Mouse (Mus musculus): ENCODE measurements around the gene Dnah12. TPM values are rescaled to one million over a fixed set of nuclear protein-coding genes. Genes with fewer than 3 reads are reported as not detected.

Gene Dnah12
- polyA plus RNA-seq, 1 experiment from 2014 or later = 0.05 TPM

DNA sequence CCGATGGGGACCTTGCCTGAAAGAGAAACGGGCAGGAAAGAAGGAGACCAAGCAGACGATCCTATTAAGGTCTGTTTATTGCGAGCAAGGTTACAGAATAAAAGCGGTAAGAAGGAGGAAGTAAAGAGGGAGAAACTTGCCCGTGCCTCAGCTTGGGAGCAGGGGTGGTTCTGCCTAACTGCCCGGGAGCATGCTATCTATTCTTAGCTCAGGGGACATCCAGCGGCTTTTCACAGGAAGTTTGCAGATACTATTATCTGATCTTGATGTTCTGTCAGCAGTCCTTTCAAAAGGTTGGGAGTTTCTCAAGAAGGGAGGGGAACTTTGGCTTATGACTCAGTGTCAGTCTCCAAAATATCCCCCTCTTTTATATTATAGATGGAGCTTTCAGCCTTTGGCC, 65.5 kb downstream of the Dnah12 start:
- Histone ChIP-seq H3K4me2 (no peak overlapping the region), H3K4me1 (no peaks in the 10 kb centered on the region), H3K9me3 (no peaks in the 10 kb centered on the region), H3K9ac (no peak overlapping the region), H3K4me3 (replicated peaks) (no peak overlapping the region), H3K27ac (no peak overlapping the region), H3K36me3 (no peaks in the 10 kb centered on the region), H3K27me3 (replicated peaks) (no peaks in the 10 kb centered on the region)
- 64% methylated on average over 8 of the region's 8 CpGs for WGBS
- no peak for ATAC-seq (ENCODE audit: insufficient read depth, low FRiP score, low read depth)

DNA sequence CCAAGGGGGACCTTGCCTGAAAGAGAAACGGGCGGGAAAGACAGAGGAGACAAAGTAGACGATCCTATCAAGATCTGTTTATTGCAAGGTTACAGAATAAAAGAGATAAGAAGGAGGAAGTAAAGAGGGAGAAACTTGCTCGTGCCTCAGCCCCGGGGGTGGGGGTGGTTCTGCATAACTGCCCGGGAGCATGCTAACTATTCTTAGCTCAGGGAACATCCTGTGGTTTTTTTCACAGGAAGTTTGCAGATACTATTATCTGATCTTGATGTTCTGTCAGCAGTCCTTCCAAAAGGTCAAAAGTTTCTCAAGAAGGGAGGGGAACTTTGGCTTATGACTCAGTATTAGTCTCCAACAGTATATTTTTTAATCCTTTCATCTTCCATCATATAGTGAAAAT, 71.8 kb downstream of the Dnah12 start:
- Histone ChIP-seq H3K4me1 (no peaks in the 10 kb centered on the region), H3K27ac (no peak overlapping the region), H3K4me3 (replicated peaks) (no peak overlapping the region), H3K27me3 (replicated peaks) (no peaks in the 10 kb centered on the region), H3K9me3 (no peaks in the 10 kb centered on the region), H3K4me2 (no peak overlapping the region), H3K36me3 (no peaks in the 10 kb centered on the region), H3K9ac (no peak overlapping the region)
- no peak for ATAC-seq (ENCODE audit: insufficient read depth, low FRiP score, low read depth)
- 81% methylated on average over 6 of the region's 6 CpGs for WGBS

- Histone ChIP-seq H3K4me2 (no peak overlapping the region), H3K27ac (no peak overlapping the region), H3K4me3 (replicated peaks) (no peak overlapping the region), H3K9ac (no peak overlapping the region), H3K36me3 (no peaks in the 10 kb centered on the region), H3K9me3 (no peaks in the 10 kb centered on the region), H3K4me1 (no peaks in the 10 kb centered on the region), H3K27me3 (replicated peaks) (no peaks in the 10 kb centered on the region)
- WGBS = 72% methylated on average over 4 of the region's 4 CpGs
- ATAC-seq (ENCODE audit: insufficient read depth, low FRiP score, low read depth) = no peak
Observed at GRCm38 (mm10) chr14:26768195-26768594, 75.1 kb downstream of the Dnah12 start.

- Histone ChIP-seq H3K36me3 (no peaks in the 10 kb centered on the region), H3K4me3 (replicated peaks) (no peak overlapping the region), H3K4me1 (no peaks in the 10 kb centered on the region), H3K27me3 (replicated peaks) (no peaks in the 10 kb centered on the region), H3K4me2 (no peak overlapping the region), H3K27ac (no peak overlapping the region), H3K9ac (no peak overlapping the region), H3K9me3 (no peaks in the 10 kb centered on the region)
- no peak for ATAC-seq (ENCODE audit: insufficient read depth, low FRiP score, low read depth)
- 68% methylated on average over 4 of the region's 4 CpGs for WGBS
Observed at GRCm38 (mm10) chr14:26773536-26773935, 80.5 kb downstream of the Dnah12 start.

DNA sequence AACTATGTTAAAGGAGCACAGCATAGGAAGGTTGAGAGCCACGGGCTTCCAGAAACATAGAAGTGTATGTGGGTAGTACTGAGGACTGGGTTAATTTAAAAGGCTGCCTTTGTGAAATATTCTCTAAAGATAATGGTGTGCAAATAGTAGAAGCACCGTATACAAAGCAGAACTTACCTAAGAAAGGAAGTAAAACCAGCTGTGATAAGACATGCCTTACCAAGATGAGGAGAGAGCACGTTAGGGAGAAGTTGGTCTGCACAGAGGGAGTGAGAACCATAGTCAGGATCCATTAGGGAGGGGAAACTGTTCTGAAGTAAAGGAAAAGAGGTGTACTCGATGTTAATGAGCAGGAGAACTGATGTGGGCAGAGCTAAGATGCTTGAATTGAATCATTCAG, 90.7 kb downstream of the Dnah12 start:
- Histone ChIP-seq H3K4me1 (no peaks in the 10 kb centered on the region), H3K27me3 (replicated peaks) (no peaks in the 10 kb centered on the region), H3K4me2 (no peak overlapping the region), H3K27ac (no peak overlapping the region), H3K9ac (no peak overlapping the region), H3K9me3 (no peaks in the 10 kb centered on the region), H3K36me3 (no peaks in the 10 kb centered on the region), H3K4me3 (replicated peaks) (no peak overlapping the region)
- no peak for ATAC-seq (ENCODE audit: insufficient read depth, low FRiP score, low read depth)
- WGBS = 37% methylated on average over 4 of the region's 4 CpGs

GRCm38 (mm10) chr14:26785695-26786094, 92.6 kb downstream of the Dnah12 start:
- ATAC-seq (ENCODE audit: insufficient read depth, low FRiP score, low read depth) = no peak
- no peak overlapping the region for H3K4me3 ChIP-seq (replicated peaks)
- no peaks in the 10 kb centered on the region for H3K36me3 ChIP-seq
- no peak overlapping the region for H3K9ac ChIP-seq
- H3K4me1 ChIP-seq = no peaks in the 10 kb centered on the region
- H3K4me2 ChIP-seq = no peak overlapping the region
- H3K9me3 ChIP-seq = no peaks in the 10 kb centered on the region
- no peak overlapping the region for H3K27ac ChIP-seq
- 53% methylated on average over 4 of the region's 4 CpGs for WGBS
- H3K27me3 ChIP-seq (replicated peaks) = no peaks in the 10 kb centered on the region

- Histone ChIP-seq H3K9ac (no peak overlapping the region), H3K4me1 (no peaks in the 10 kb centered on the region), H3K36me3 (no peaks in the 10 kb centered on the region), H3K4me2 (no peak overlapping the region), H3K9me3 (no peaks in the 10 kb centered on the region), H3K27me3 (replicated peaks) (no peaks in the 10 kb centered on the region), H3K4me3 (replicated peaks) (no peak overlapping the region), H3K27ac (no peak overlapping the region)
- 93% methylated on average over 2 of the region's 2 CpGs for WGBS
- no peak for ATAC-seq (ENCODE audit: insufficient read depth, low FRiP score, low read depth)
Observed at GRCm38 (mm10) chr14:26794431-26794830, 101.4 kb downstream of the Dnah12 start.

DNA sequence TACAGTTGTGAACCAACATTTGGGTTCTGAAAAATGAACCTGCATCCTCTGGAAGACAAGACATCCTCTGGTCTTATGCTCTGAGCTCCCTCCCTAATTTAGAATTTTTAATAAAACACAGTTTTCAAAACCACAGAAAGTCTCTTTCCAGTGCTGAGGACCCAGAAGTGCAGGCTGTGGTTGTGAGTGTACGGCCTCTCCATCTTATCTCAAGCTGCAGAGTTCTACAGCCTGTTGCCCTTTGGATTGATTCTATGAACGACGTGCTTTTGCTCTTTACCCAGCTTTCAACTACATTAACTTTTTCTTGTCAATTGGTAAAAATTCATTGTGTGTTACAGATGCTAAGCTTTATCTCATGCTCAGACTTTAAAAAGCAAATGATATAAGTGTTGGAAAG, 105.3 kb downstream of the Dnah12 start:
- Histone ChIP-seq H3K27ac (no peak overlapping the region), H3K4me3 (replicated peaks) (no peak overlapping the region), H3K9ac (no peak overlapping the region), H3K9me3 (no peaks in the 10 kb centered on the region), H3K27me3 (replicated peaks) (no peaks in the 10 kb centered on the region), H3K4me1 (no peaks in the 10 kb centered on the region), H3K4me2 (no peak overlapping the region), H3K36me3 (no peaks in the 10 kb centered on the region)
- 76% methylated on average over 3 of the region's 3 CpGs for WGBS
- no peak for ATAC-seq (ENCODE audit: insufficient read depth, low FRiP score, low read depth)

GRCm38 (mm10) chr14:26799286-26799685, 106.2 kb downstream of the Dnah12 start:
- Histone ChIP-seq H3K4me2 (no peak overlapping the region), H3K4me1 (no peaks in the 10 kb centered on the region), H3K27ac (no peak overlapping the region), H3K36me3 (no peaks in the 10 kb centered on the region), H3K27me3 (replicated peaks) (no peaks in the 10 kb centered on the region), H3K9me3 (no peaks in the 10 kb centered on the region), H3K9ac (no peak overlapping the region), H3K4me3 (replicated peaks) (no peak overlapping the region)
- no peak for ATAC-seq (ENCODE audit: insufficient read depth, low FRiP score, low read depth)
- WGBS = 78% methylated on average over 3 of the region's 3 CpGs

DNA sequence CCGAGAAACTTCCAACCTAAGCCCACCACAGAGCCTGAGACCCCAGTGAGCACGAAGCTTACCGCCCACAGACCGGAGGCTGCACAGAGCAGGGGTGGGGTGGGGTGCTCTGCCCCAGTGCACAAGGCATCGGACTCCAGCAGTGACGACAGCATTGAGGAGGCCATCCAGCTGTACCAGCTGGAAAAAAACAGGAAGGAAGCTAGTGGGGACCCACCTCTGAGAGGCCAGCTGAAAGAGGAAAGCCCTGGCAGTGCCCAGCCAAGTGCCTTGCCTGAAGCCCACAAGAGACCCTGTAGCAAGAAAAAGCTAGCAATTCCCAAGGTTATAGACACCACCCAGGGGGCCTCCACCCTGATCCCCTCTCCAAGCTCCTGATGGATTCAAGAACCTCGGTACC, 112.4 kb downstream of the Dnah12 start:
- Histone ChIP-seq H3K9me3 (no peaks in the 10 kb centered on the region), H3K36me3 (no peaks in the 10 kb centered on the region), H3K4me2 (no peak overlapping the region), H3K27ac (no peak overlapping the region), H3K4me1 (no peaks in the 10 kb centered on the region), H3K4me3 (replicated peaks) (no peak overlapping the region), H3K27me3 (replicated peaks) (no peaks in the 10 kb centered on the region), H3K9ac (no peak overlapping the region)
- 74% methylated on average over 7 of the region's 7 CpGs for WGBS
- ATAC-seq (ENCODE audit: insufficient read depth, low FRiP score, low read depth) = no peak

DNA sequence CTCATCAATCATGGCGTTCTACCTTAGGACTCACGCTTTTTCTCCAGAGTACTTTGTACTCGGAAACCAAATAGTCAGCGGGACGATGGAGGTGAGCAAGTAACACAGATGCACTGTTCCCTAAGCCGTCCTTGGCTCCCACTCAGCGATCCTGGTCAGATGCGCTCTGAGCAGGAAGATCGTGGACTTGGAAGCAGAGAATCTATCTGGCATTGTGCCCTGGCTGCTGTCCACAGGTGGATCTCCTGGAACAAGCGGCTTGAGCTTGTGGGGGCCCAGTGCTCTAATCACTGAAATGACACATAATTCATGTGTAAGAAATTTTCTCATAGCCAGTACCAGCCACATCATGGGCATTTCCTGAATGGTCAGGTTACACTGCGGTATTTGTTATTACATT, 119.7 kb downstream of the Dnah12 start:
- H3K9ac ChIP-seq = no peak overlapping the region
- H3K4me1 ChIP-seq = no peaks in the 10 kb centered on the region
- no peaks in the 10 kb centered on the region for H3K9me3 ChIP-seq
- no peak overlapping the region for H3K4me2 ChIP-seq
- no peaks in the 10 kb centered on the region for H3K27me3 ChIP-seq (replicated peaks)
- ATAC-seq (ENCODE audit: insufficient read depth, low FRiP score, low read depth) = no peak
- 71% methylated on average over 11 of the region's 11 CpGs for WGBS
- H3K4me3 ChIP-seq (replicated peaks) = no peak overlapping the region
- no peak overlapping the region for H3K27ac ChIP-seq
- no peaks in the 10 kb centered on the region for H3K36me3 ChIP-seq

DNA sequence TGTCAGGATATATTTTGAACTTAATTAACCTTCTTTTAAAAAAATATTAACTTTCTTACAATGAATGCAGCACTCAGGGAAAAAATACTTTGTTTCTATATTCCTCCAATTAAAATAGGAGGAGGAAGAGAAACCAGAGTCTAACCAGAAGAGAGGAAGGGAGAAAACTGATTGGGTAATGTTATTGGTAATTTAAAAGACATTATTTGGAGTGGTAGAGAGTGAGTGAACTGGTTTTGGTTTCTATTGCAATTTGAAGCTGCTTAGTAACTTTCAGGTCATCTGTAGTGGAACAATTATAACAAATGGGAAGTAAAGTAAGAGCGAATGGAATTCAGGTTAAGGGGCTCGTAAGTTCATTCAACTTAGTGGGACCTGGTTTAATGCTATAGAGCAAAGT, 120.8 kb downstream of the Dnah12 start:
- 86% methylated on average over 2 of the region's 2 CpGs for WGBS
- H3K9ac ChIP-seq = no peak overlapping the region
- ATAC-seq (ENCODE audit: insufficient read depth, low FRiP score, low read depth) = no peak
- H3K27ac ChIP-seq = no peak overlapping the region
- no peaks in the 10 kb centered on the region for H3K27me3 ChIP-seq (replicated peaks)
- H3K36me3 ChIP-seq = no peaks in the 10 kb centered on the region
- H3K9me3 ChIP-seq = no peaks in the 10 kb centered on the region
- no peak overlapping the region for H3K4me3 ChIP-seq (replicated peaks)
- no peak overlapping the region for H3K4me2 ChIP-seq
- no peaks in the 10 kb centered on the region for H3K4me1 ChIP-seq

GRCm38 (mm10) chr14:26814908-26815307, 121.8 kb downstream of the Dnah12 start:
- Histone ChIP-seq H3K27ac (no peak overlapping the region), H3K4me1 (no peaks in the 10 kb centered on the region), H3K4me2 (no peak overlapping the region), H3K27me3 (replicated peaks) (no peaks in the 10 kb centered on the region), H3K9ac (no peak overlapping the region), H3K9me3 (no peaks in the 10 kb centered on the region), H3K36me3 (no peaks in the 10 kb centered on the region), H3K4me3 (replicated peaks) (no peak overlapping the region)
- no peak for ATAC-seq (ENCODE audit: insufficient read depth, low FRiP score, low read depth)
- 47% methylated on average over 3 of the region's 3 CpGs for WGBS

Measured in stomach, embryonic 15.5 days (tissue).